10 mouse cellular contexts compared by ENCODE assay signal in genomic region chrX:71664688-71665026, GRCm38 (mm10). TPM values are rescaled to one million over a fixed set of nuclear protein-coding genes. Genes with fewer than 3 reads are reported as not detected.
A peak's percentile ranks its signal among the peaks of the same experiment; 100 is the strongest.
DNase-seq lines count a peak whose midpoint lies in the region; ATAC-seq and TF ChIP-seq lines count a peak whose summit lies in the region.
"Had no signal": no experiment of that assay in that cellular context is flagged by ENCODE, and none has a peak within 500 bp of the region (broad histone marks: within the 10 kb centered on the region; RNA-seq: fewer than 3 reads in every experiment).

No protein-coding gene starts in this region.

- H3K27me3 ChIP-seq in E14TG2a.4 (ENCODE audit: insufficient read depth, low read length) = peaks cover 79% of the 10 kb centered on the region
- H3K27me3 ChIP-seq in forebrain, embryonic 16.5 days (replicated peaks; ENCODE audit: control insufficient read depth, insufficient read depth, low read length) = peaks cover 25% of the 10 kb centered on the region
- peaks cover 61% of the 10 kb centered on the region for H3K27me3 ChIP-seq in liver, embryonic 16.5 days (ENCODE audit: control insufficient read depth, insufficient read depth, low read depth, low read length)

- H3K9me3 ChIP-seq in E14TG2a.4 (ENCODE audit: low read length) = no peaks in the 10 kb centered on the region
- peaks cover 6% of the 10 kb centered on the region for H3K9me3 ChIP-seq in forebrain, embryonic 16.5 days (ENCODE audit: control insufficient read depth, low read length)
- H3K9me3 ChIP-seq in liver, embryonic 16.5 days (replicated peaks; ENCODE audit: control insufficient read depth, low read length) = no peaks in the 10 kb centered on the region

- peaks cover 7% of the 10 kb centered on the region for H3K4me1 ChIP-seq in E14TG2a.4 (replicated peaks; ENCODE audit: low read depth, low read length)
- H3K4me1 ChIP-seq in forebrain, embryonic 16.5 days (replicated peaks; ENCODE audit: control insufficient read depth, insufficient read depth, low read length) = peaks cover 2% of the 10 kb centered on the region; the same call in 1 of the 2 replicates
- no peaks in the 10 kb centered on the region for H3K4me1 ChIP-seq in liver, embryonic 16.5 days (ENCODE audit: control insufficient read depth, low read depth, low read length)

- ATAC-seq in forebrain, embryonic 16.5 days = peak; percentile 59
- no peak for ATAC-seq in liver, embryonic 16.5 days (ENCODE audit: low read depth)

- no peaks in the 10 kb centered on the region for H3K36me3 ChIP-seq in E14TG2a.4 (ENCODE audit: insufficient read depth, low read length)
- no peaks in the 10 kb centered on the region for H3K36me3 ChIP-seq in forebrain, embryonic 16.5 days (ENCODE audit: control insufficient read depth, insufficient read depth)
- H3K36me3 ChIP-seq in liver, embryonic 16.5 days (ENCODE audit: control insufficient read depth, insufficient read depth) = no peaks in the 10 kb centered on the region

- peak overlapping the region; percentile 68 for H3K4me3 ChIP-seq in E14TG2a.4 (replicated peaks; ENCODE audit: low read length)
- peak overlapping the region; percentile 40 for H3K4me3 ChIP-seq in forebrain, embryonic 16.5 days (replicated peaks; ENCODE audit: low read length)
- peak overlapping the region; percentile 22; the same call in 1 of the 2 replicates for H3K4me3 ChIP-seq in liver, embryonic 16.5 days (ENCODE audit: low read depth, low read length)

- 15% methylated on average over 15 of the region's 15 CpGs for WGBS in forebrain, embryonic 16.5 days
- WGBS in liver, embryonic 16.5 days (ENCODE audit: insufficient replicate concordance) = 11% methylated on average over 15 of the region's 15 CpGs

- peak; percentile 28 for DNase-seq in embryo, embryonic 10 days (ENCODE audit: low spot score)
- no peak for DNase-seq in embryo, embryonic 9.5 days (ENCODE audit: extremely low spot score)
- no peak for DNase-seq in layer of hippocampus, adult 11-12 months (ENCODE audit: low spot score)
- no peak for DNase-seq in adrenal gland, postnatal 25 days
- no peak for DNase-seq in left cerebral cortex, postnatal 14 days (ENCODE audit: low spot score in 2 of 2)
- DNase-seq: gastrocnemius, postnatal 36 days; lung, postnatal 36 days had no signal

- peak overlapping the region; percentile 57 for H3K4me2 ChIP-seq in forebrain, embryonic 16.5 days (ENCODE audit: low read length)
- peak overlapping the region; percentile 20; the same call in 1 of the 2 replicates for H3K4me2 ChIP-seq in liver, embryonic 16.5 days (ENCODE audit: low read depth, low read length)

- peak overlapping the region; percentile 23; the same call in 1 of the 2 replicates for H3K9ac ChIP-seq in forebrain, embryonic 16.5 days (replicated peaks; ENCODE audit: low read depth, low read length)
- H3K9ac ChIP-seq in liver, embryonic 16.5 days (ENCODE audit: low read depth, low read length) = no peak overlapping the region

- intact Hi-C loops in left cerebral cortex, postnatal 14 days (cut with DNase I) = no loop called here

- no peak for TF ChIP-seq CTCF in E14TG2a.4 (conservative IDR thresholded peaks at IDR 0.05; ENCODE audit: low read length)

- H3K27ac ChIP-seq in forebrain, embryonic 16.5 days (ENCODE audit: low read length) = no peak overlapping the region
- H3K27ac ChIP-seq in liver, embryonic 16.5 days (ENCODE audit: low read length) = no peak overlapping the region

RNA-seq across cellular contexts. Expression of gene Gpr50, which starts 1.2 kb away (rescaled TPM):
- polyA plus RNA-seq in forebrain, embryonic 16.5 days (2015; fragmentation: Nextera tagmentation; extraction: Ambion mirVana) = 0.63 and 4.1 TPM in 2 replicates
- 0.04 TPM in 1 of 2 replicates, not detected in the other for polyA plus RNA-seq in liver, embryonic 16.5 days (2015; fragmentation: Nextera tagmentation; extraction: Ambion mirVana)
- not detected in 2 replicates for total RNA-seq in adrenal gland, postnatal 25 days (2021)
- total RNA-seq in left cerebral cortex, postnatal 14 days (2021) = under 1 TPM in 1 of 2 experiments, not detected in 1; 0.49 TPM
